Mouse (Mus musculus) liver, adult 2 months (tissue): ENCODE data around the gene Cisd3. TPM values are rescaled to one million over a fixed set of nuclear protein-coding genes. Genes with fewer than 3 reads are reported as not detected.

Source experiments
- DNase-seq: peaks from one replicate; pipeline ENCODE4 v3.0.0-alpha.2; 2011; ENCODE audit warnings: low read depth, low spot score; ENCODE audit errors: extremely low read depth
- H3K27ac ChIP-seq: fragments of 200-500 bp; replicated peaks from 2 replicates; pipeline ENCODE4 v1.5.1; 2012; ENCODE audit warnings: low read depth, mild to moderate bottlenecking, control low read depth, inconsistent platforms, low read length; ENCODE audit not compliant: insufficient read depth
- H3K27me3 ChIP-seq: fragments of 200-500 bp; 2 replicates; pipeline ENCODE4 v1.6.1; 2012; ENCODE audit warnings: mild to moderate bottlenecking, moderate library complexity, low read length, inconsistent platforms; ENCODE audit not compliant: control insufficient read depth, insufficient read depth
- H3K36me3 ChIP-seq: fragments of 200-500 bp; 2 replicates; pipeline ENCODE4 v1.6.1; 2012; ENCODE audit warnings: low read length, inconsistent platforms; ENCODE audit not compliant: control insufficient read depth, insufficient read depth
- H3K4me1 ChIP-seq: fragments of 200-500 bp; 2 replicates; pipeline ENCODE4 v1.6.1; 2011; ENCODE audit warnings: low read length; ENCODE audit not compliant: control insufficient read depth, insufficient read depth
- H3K4me3 ChIP-seq: fragments of 200-500 bp; 2 replicates; pipeline ENCODE4 v1.5.1; 2011; ENCODE audit warnings: low read depth, mild to moderate bottlenecking, control low read depth, low read length, moderate library complexity; ENCODE audit not compliant: insufficient read depth
- H3K79me2 ChIP-seq: fragments of 200-500 bp; 2 replicates; pipeline ENCODE4 v1.6.1; 2012; ENCODE audit warnings: inconsistent platforms, mild to moderate bottlenecking, low read length, moderate library complexity; ENCODE audit not compliant: control insufficient read depth, insufficient read depth
- H3K9ac ChIP-seq: fragments of 200-500 bp; 2 replicates; pipeline ENCODE4 v1.6.1; 2012; ENCODE audit warnings: low read depth, mild to moderate bottlenecking, control low read depth, inconsistent platforms, low read length
- CTCF ChIP-seq: fragments of 200-500 bp; IDR thresholded peaks from 2 replicates; pipeline ENCODE4 v1.5.1; 2011; ENCODE audit warnings: low read depth, low read length, control low read depth
- POLR2A ChIP-seq: fragments of 200-500 bp; IDR thresholded peaks from 2 replicates; pipeline ENCODE4 v1.6.1; 2011; ENCODE audit warnings: low read length, control low read depth; ENCODE audit not compliant: insufficient read depth; ENCODE audit errors: extremely low read depth
- WGBS: fragments of 180-500 bp; shearing (Covaris S2); methylation state at CpG from one replicate; pipeline ENCODE4 v1.1.7; 2018; 5-methylcytosine and 5-hydroxymethylcytosine counted together
- polyA plus RNA-seq: library from polyadenylated mRNA; depleted of rRNA; stranded (reverse); fragments of >200 nt; gene quantifications from 2 replicates; pipeline ENCODE4 v1.2.3, GENCODE M21; 2012
- total RNA-seq: library from RNA; depleted of rRNA; stranded (reverse); fragments of >200 nt; gene quantifications from 2 replicates; pipeline ENCODE4 v1.2.3, GENCODE M21; 2014

Cisd3 gene
- total and polyA plus RNA-seq, 2 experiments, result 35.7 to 73.6 TPM

DNA sequence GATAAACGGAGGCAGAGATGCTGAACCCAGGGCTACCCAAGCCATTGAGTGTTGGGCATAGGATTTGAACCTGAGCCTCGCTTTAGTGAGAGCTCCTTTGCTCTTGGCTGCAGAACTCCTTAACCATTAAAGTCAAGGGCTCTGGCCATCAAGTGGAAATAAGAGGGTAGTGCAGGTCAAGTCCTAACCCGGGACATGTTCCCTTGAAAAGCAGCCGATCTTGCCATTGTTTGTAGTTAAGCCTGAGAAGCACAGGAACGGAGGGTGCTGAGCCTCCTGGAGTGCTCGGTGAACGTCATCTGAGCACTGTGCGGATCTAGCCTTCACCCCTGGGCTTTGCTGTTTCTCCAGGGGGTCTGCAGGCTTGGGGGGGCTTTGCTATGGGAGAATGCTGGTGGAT, 7.8 kb upstream of the Cisd3 start:
- no peaks in the 10 kb centered on the region for H3K4me1 ChIP-seq
- H3K79me2 ChIP-seq, result no peaks in the 10 kb centered on the region
- 92% methylated on average over 8 of the region's 8 CpGs for WGBS
- no peak overlapping the region for H3K27ac ChIP-seq
- H3K9ac ChIP-seq, result no peak overlapping the region
- TF ChIP-seq CTCF (no peak), POLR2A (no peak)
- H3K4me3 ChIP-seq, result no peak overlapping the region
- no peak for DNase-seq
- no peaks in the 10 kb centered on the region for H3K27me3 ChIP-seq
- H3K36me3 ChIP-seq, result peaks cover 2% of the 10 kb centered on the region; the same call in 1 of the 2 replicates

DNA sequence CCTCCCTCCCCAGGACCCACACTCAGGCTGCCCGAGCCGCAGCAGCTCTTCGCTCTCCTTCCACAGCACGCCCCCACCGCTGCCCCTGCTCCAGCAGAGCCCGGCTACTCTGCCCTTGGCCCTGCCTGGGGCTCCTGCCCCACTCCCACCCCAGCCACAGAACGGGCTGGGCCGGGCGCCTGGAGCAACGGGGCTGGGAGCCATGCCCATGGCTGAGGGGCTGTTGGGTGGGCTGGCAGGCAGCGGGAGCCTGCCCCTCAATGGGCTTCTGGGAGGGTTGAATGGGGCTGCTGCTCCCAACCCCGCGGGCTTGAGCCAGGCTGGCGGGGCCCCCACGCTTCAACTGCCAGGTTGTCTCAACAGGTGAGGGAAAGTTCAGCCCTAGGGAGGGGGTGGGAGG, 7.3 kb upstream of the Cisd3 start:
- no peak for TF ChIP-seq CTCF
- no peak for TF ChIP-seq POLR2A
- 95% methylated on average over 14 of the region's 15 CpGs for WGBS
- no peak overlapping the region for H3K4me3 ChIP-seq
- no peak overlapping the region for H3K9ac ChIP-seq
- no peak for DNase-seq
- no peaks in the 10 kb centered on the region for H3K27me3 ChIP-seq
- no peaks in the 10 kb centered on the region for H3K4me1 ChIP-seq
- H3K27ac ChIP-seq, result no peak overlapping the region
- no peaks in the 10 kb centered on the region for H3K79me2 ChIP-seq
- peaks cover 2% of the 10 kb centered on the region; the same call in 1 of the 2 replicates for H3K36me3 ChIP-seq

DNA sequence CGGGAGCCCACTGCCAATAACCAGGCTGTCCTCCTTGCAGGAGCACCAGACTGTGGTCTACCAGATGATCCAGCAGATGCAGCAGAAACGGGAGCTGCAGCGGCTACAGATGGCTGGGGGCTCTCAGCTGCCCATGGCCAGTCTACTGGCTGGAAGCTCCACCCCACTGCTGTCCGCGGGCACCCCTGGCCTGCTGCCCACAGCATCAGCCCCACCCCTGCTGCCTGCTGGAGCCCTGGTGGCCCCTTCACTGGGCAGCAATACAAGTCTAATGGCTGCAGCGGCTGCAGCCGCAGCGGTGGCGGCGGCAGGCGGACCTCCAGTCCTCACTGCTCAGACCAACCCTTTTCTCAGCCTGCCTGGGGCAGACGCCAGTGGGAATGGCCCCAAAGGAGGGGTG, 5.2 kb upstream of the Cisd3 start:
- Histone ChIP-seq H3K27me3 (no peaks in the 10 kb centered on the region), H3K4me3 (no peak overlapping the region), H3K36me3 (0 out of 2 replicates have a peak, but pooled peaks cover 2% of the 10 kb centered on the region), H3K4me1 (no peaks in the 10 kb centered on the region), H3K27ac (no peak overlapping the region), H3K79me2 (no peaks in the 10 kb centered on the region), H3K9ac (no peak overlapping the region)
- 91% methylated on average over 12 of the region's 12 CpGs for WGBS
- DNase-seq, result no peak
- TF ChIP-seq CTCF (no peak), POLR2A (no peak)

DNA sequence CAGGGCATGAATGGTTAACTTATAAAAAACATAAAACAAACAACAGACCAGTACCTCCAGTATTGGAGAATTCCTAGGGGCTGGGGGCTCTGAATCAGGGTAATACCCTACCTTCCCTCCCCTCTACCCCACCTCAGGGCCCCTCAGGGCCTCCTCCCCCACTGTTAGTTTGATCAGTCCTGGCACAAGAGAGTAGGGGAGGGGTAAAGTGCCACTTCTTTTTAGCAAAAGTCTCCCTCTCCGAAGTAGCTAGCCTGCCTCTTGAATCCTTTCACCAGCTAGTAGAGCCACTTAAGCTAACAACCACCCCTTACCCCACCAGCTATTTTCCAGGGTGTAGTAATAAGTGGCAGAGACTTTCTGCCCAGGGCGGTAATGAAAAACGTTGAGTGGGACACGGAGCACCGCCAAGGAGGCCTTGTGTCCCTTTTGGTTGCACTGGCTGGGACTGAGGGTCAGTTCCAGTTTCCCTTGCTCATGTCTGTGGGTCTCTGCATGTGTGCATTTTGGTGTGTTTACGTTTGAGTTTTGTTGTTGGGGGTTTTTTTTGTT, 3.0 kb upstream of the Cisd3 start:
- no peaks in the 10 kb centered on the region for H3K27me3 ChIP-seq
- WGBS, result 80% methylated on average over 6 of the region's 6 CpGs
- no peak for DNase-seq
- 0 out of 2 replicates have a peak, but pooled peaks cover 2% of the 10 kb centered on the region for H3K36me3 ChIP-seq
- H3K4me1 ChIP-seq, result peaks cover 9% of the 10 kb centered on the region
- H3K4me3 ChIP-seq, result no peak overlapping the region
- H3K27ac ChIP-seq, result no peak overlapping the region
- no peak overlapping the region for H3K9ac ChIP-seq
- no peaks in the 10 kb centered on the region; the same call in 1 of the 2 replicates for H3K79me2 ChIP-seq
- TF ChIP-seq CTCF, result no peak
- no peak for TF ChIP-seq POLR2A

DNA sequence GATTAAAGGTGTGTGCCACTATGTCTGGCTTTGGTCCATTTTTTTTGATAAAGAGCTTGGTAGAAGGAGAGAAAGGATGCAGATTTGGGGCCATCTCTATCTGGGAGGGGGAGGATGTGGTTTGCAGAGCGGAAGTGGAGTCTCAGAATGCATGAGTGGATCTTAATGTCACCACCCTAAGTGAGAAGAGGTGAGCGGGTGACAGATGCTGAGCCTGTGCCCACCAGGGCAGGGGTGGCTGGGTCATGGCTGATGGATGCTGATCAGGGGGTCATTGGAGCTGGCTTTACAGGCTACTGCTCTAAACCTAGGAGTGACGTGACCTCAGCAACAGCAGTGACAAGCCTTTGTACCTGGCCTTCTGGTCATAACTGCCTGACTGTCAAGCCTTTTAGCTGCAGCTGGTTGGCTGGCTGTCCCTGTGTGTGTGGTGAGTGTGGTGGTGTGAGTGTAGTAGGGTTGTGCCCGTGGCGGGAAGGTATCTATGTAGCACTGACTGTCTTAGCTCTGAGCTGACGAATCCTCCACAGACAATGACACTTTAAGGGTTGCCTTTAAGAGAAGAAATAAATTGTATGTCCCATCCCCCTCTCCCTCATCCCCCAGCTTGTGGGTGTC, 1.5 kb upstream of the Cisd3 start:
- no peak for DNase-seq
- 0 out of 2 replicates have a peak, but pooled peaks cover 2% of the 10 kb centered on the region for H3K36me3 ChIP-seq
- no peak overlapping the region for H3K27ac ChIP-seq
- H3K79me2 ChIP-seq, result no peaks in the 10 kb centered on the region; the same call in 1 of the 2 replicates
- no peak for TF ChIP-seq CTCF
- TF ChIP-seq POLR2A, result no peak
- H3K4me3 ChIP-seq, result no peak overlapping the region
- no peaks in the 10 kb centered on the region for H3K27me3 ChIP-seq
- H3K9ac ChIP-seq, result no peak overlapping the region
- peaks cover 9% of the 10 kb centered on the region for H3K4me1 ChIP-seq
- WGBS, result 85% methylated on average over 6 of the region's 6 CpGs

DNA sequence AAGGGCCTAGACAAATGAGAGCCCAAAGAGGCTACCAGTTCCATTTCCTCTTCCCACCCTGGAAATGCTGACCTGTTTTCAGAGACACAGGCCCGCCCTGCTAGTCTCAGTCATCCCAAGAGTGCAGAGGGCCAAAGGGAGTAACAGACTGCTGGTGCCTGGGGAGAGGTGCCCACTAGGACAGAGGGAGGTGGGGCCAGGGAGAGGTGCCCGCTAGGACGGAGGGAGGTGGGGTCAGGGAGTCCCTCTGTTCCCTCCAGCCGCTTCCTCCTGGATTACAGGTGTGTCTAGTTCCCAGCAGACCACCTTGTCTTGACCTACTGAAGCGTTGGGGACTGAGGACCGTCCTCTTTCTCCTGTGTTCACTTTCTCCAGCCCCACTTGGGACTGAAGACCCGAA, 860 bp upstream of the Cisd3 start:
- no peak overlapping the region for H3K9ac ChIP-seq
- H3K36me3 ChIP-seq, result 0 out of 2 replicates have a peak, but pooled peaks cover 2% of the 10 kb centered on the region
- H3K27me3 ChIP-seq, result no peaks in the 10 kb centered on the region
- DNase-seq, result no peak
- peaks cover 9% of the 10 kb centered on the region for H3K4me1 ChIP-seq
- WGBS, result 67% methylated on average over 7 of the region's 7 CpGs
- H3K4me3 ChIP-seq, result no peak overlapping the region
- TF ChIP-seq POLR2A (no peak), CTCF (no peak)
- no peak overlapping the region for H3K27ac ChIP-seq
- no peaks in the 10 kb centered on the region; the same call in 1 of the 2 replicates for H3K79me2 ChIP-seq
